Mouse (Mus musculus) limb, embryonic 12.5 days (tissue): ENCODE measurements around the gene Rbms1. TPM values are rescaled to one million over a fixed set of nuclear protein-coding genes. Genes with fewer than 3 reads are reported as not detected.

Experiments used
- ATAC-seq: fragments of 200-750 bp; cut with Nextera tagmentation; 2 replicates; pipeline ENCODE4 v1.8.0; 2017; ENCODE audit warnings: low read depth, moderate TSS enrichment; ENCODE audit not compliant: insufficient number of reproducible peaks, insufficient read depth, low FRiP score, low TSS enrichment
- H3K27ac ChIP-seq: fragments of 300-500 bp; sonication (generic); 2 replicates; pipeline ENCODE4 v1.5.1; 2016; ENCODE audit warnings: mild to moderate bottlenecking, moderate library complexity
- H3K27me3 ChIP-seq: fragments of 300-500 bp; sonication (generic); 2 replicates; pipeline ENCODE4 v1.6.1; 2016; ENCODE audit warnings: mild to moderate bottlenecking, moderate library complexity
- H3K36me3 ChIP-seq: fragments of 300-500 bp; sonication (generic); 2 replicates; pipeline ENCODE4 v1.6.1; 2016; ENCODE audit warnings: mild to moderate bottlenecking, moderate library complexity
- H3K4me1 ChIP-seq: fragments of 300-500 bp; sonication (generic); replicated peaks from 2 replicates; pipeline ENCODE4 v1.6.1; 2016
- H3K4me2 ChIP-seq: fragments of 300-500 bp; sonication (generic); 2 replicates; pipeline ENCODE4 v1.6.1; 2016; ENCODE audit warnings: mild to moderate bottlenecking, moderate library complexity
- H3K4me3 ChIP-seq: fragments of 300-500 bp; sonication (generic); replicated peaks from 2 replicates; pipeline ENCODE4 v1.5.1; 2016; ENCODE audit warnings: mild to moderate bottlenecking
- H3K9ac ChIP-seq: fragments of 300-500 bp; sonication (generic); replicated peaks from 2 replicates; pipeline ENCODE4 v1.6.1; 2016; ENCODE audit warnings: mild to moderate bottlenecking, moderate library complexity
- H3K9me3 ChIP-seq: fragments of 300-500 bp; sonication (generic); 2 replicates; pipeline ENCODE4 v1.6.1; 2016; ENCODE audit warnings: mild to moderate bottlenecking, moderate library complexity
- WGBS: fragments of 180-500 bp; shearing (Covaris S2); methylation state at CpG from one replicate; pipeline ENCODE4 v1.1.7; 2016; 5-methylcytosine and 5-hydroxymethylcytosine counted together
- polyA plus RNA-seq: library from polyadenylated mRNA; unstranded; fragments of >200 nt; fragmentation: Nextera tagmentation; extraction: Ambion mirVana; gene quantifications from 2 replicates; pipeline ENCODE4 v1.2.1, GENCODE M21; 2016

Gene Rbms1
- polyA plus RNA-seq, 1 experiment from 2014 or later: 101 TPM

DNA sequence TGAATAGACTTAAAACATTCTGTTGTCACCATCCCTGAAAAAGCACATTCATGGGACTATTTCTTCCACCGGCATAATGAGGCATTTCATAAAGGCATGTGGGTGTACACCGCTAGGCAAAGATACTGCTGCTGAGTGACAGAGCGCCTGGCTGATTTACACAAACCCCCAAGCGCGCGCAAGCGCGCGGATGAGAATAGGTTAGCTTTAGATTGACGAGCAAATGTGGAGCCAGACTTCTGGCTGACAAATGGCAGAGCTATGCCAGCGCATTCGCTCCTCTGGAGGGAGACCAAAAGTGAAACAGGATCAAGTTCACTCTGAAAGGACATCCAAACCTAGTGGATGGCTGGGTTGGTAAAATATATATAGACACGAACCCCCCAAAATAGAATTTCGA lies 240.5 kb downstream of the Rbms1 start, which contains the start of gene Itgb6:
Gene Itgb6 (minus strand): TSS at position 130 of the 400 bp plus-strand sequence.
- H3K27me3 ChIP-seq: 0 out of 2 replicates have a peak, but pooled peaks cover 1% of the 10 kb centered on the region
- H3K4me2 ChIP-seq: no peak within 1 kb of the TSS
- ATAC-seq: no peak
- no peak within 1 kb of the TSS for H3K4me3 ChIP-seq
- H3K36me3 ChIP-seq: no peaks in the 10 kb centered on the region
- WGBS: 80% methylated on average over 14 of the region's 14 CpGs
- H3K4me1 ChIP-seq: no peaks in the 10 kb centered on the region
- no peak within 1 kb of the TSS for H3K27ac ChIP-seq
- no peak within 1 kb of the TSS for H3K9ac ChIP-seq
- H3K9me3 ChIP-seq: no peaks in the 10 kb centered on the region

DNA sequence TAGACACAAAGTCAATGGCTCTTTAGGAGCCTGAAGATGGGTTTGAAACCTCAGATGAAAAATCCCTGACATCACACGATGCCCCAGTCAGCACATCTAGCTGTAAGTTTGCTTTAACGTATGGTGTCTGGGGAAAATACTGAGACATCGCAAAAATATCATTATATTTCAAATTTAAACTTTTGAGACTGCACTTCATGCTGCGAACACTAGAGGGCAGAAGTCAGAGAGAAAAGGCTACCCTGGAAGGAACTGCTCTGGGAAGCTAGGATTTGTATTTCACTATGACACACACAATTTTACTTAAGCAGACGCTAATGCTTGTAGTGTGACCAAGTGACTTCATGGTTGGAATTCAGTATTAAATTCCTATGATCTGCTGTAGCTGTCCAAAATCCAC lies 242.1 kb downstream of the Rbms1 start:
- no peaks in the 10 kb centered on the region; the same call in 1 of the 2 replicates for H3K4me1 ChIP-seq
- H3K4me3 ChIP-seq: no peak overlapping the region
- H3K36me3 ChIP-seq: no peaks in the 10 kb centered on the region
- H3K9ac ChIP-seq: no peak overlapping the region
- no peak overlapping the region for H3K27ac ChIP-seq
- no peak overlapping the region for H3K4me2 ChIP-seq
- no peaks in the 10 kb centered on the region for H3K9me3 ChIP-seq
- ATAC-seq: no peak
- 26% methylated on average over 5 of the region's 5 CpGs for WGBS
- H3K27me3 ChIP-seq: 0 out of 2 replicates have a peak, but pooled peaks cover 5% of the 10 kb centered on the region

DNA sequence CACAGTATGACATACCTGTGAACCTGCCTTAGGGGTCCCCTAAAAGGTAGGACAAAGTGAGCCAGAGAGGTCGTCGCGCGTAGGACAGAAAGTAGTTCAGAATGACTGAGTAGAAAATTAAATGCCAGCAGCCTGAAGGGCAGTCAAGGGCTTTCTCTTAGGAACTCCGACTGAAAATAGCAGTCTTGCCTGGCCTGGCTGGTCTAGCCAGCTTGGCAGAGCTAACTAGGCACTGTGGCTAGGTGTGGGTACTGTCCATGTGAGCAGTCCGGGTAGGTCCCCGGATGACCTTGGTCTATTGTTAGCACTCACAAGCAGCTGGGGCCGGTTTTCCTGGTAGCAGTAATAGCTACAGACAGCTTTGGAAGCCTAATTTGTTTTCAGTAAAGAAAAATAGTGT lies 242.8 kb downstream of the Rbms1 start:
- Histone ChIP-seq H3K4me1 (peaks cover 7% of the 10 kb centered on the region), H3K4me2 (no peak overlapping the region), H3K9ac (no peak overlapping the region), H3K36me3 (no peaks in the 10 kb centered on the region), H3K4me3 (no peak overlapping the region), H3K27ac (no peak overlapping the region), H3K27me3 (0 out of 2 replicates have a peak, but pooled peaks cover 5% of the 10 kb centered on the region), H3K9me3 (no peaks in the 10 kb centered on the region)
- no peak for ATAC-seq
- WGBS: 80% methylated on average over 8 of the region's 8 CpGs

DNA sequence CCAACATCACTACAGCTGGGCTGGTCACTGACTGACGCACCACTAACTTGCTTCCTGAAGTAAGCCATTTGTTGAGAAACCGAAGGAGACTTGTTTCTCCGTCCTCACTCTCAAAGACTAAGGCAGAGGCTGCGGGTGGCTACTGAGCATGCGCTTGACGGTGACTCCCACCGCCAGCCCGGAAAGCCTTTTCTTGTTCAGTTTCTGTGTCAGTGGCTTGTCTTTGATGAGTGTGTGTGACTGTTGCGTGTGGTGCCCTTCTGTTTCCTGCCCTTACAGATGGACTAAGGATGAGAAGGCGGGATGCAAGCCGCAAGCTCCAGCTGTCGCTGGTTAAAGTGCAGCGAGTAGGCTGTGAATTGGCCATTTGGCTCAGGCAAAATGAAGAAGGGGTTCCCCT lies 245.6 kb downstream of the Rbms1 start:
- H3K9ac ChIP-seq: no peak overlapping the region

DNA sequence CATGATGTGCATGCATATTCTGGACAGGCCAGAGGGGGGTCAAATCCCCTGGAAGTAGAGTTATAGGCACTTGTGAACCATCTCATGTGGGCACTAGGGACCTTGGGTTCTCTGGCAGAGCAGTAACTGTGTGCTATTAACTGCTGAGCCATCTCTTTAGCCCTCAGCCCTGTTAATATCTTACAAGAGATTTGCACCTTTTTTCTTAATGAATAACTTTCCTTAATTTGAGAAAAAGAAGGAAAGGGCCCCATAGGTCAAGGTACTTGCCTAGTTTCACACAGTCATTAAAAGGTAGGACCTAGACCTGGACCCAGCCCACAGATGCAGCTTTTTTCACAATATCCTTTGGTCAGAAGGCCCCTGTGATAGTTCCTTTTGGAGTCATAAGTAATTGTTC lies 246.4 kb downstream of the Rbms1 start:
- no peaks in the 10 kb centered on the region for H3K36me3 ChIP-seq
- no peak overlapping the region for H3K4me2 ChIP-seq
- no peak for ATAC-seq
- H3K4me1 ChIP-seq: peaks cover 23% of the 10 kb centered on the region
- 0 out of 2 replicates have a peak, but pooled peaks cover 5% of the 10 kb centered on the region for H3K27me3 ChIP-seq
- H3K9me3 ChIP-seq: no peaks in the 10 kb centered on the region
- no peak overlapping the region for H3K4me3 ChIP-seq
- no peak overlapping the region for H3K27ac ChIP-seq
- no peak overlapping the region for H3K9ac ChIP-seq

More for the DNA sequence above, 245.6 kb downstream of the Rbms1 start:
- H3K4me2 ChIP-seq: peak overlapping the region; percentile 23; the same call in 1 of the 2 replicates
- no peak overlapping the region for H3K4me3 ChIP-seq
- peaks cover 23% of the 10 kb centered on the region for H3K4me1 ChIP-seq
- no peak overlapping the region for H3K27ac ChIP-seq
- ATAC-seq: no peak
- no peaks in the 10 kb centered on the region for H3K9me3 ChIP-seq
- 66% methylated on average over 13 of the region's 13 CpGs for WGBS
- no peaks in the 10 kb centered on the region for H3K36me3 ChIP-seq
- 0 out of 2 replicates have a peak, but pooled peaks cover 5% of the 10 kb centered on the region for H3K27me3 ChIP-seq

DNA sequence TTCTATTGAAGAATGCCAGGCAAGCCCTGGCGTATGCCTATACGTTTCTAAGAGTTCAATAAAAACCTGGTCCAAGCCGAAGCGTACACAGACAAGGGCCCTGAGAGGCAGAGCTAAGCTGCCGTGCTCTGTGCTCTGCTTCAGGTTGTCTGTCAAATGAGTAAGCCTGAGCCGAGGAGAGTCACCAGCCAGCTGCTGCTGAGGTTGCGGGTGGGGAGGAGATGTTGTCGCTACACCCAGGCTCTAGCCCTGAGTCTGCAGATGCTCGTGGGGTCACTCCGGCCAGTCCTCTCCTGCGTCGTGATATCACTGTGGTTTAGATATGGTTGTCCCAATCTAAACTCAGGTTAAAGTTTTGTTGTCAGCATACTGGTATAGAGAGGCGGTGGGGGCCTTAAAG lies 247.2 kb downstream of the Rbms1 start:
- Histone ChIP-seq H3K27ac (no peak overlapping the region), H3K9ac (no peak overlapping the region), H3K27me3 (0 out of 2 replicates have a peak, but pooled peaks cover 5% of the 10 kb centered on the region), H3K36me3 (no peaks in the 10 kb centered on the region), H3K4me1 (peaks cover 23% of the 10 kb centered on the region), H3K4me2 (no peak overlapping the region), H3K9me3 (no peaks in the 10 kb centered on the region), H3K4me3 (no peak overlapping the region)
- peak; percentile 12; the same call in 1 of the 2 replicates for ATAC-seq
- 78% methylated on average over 13 of the region's 13 CpGs for WGBS

DNA sequence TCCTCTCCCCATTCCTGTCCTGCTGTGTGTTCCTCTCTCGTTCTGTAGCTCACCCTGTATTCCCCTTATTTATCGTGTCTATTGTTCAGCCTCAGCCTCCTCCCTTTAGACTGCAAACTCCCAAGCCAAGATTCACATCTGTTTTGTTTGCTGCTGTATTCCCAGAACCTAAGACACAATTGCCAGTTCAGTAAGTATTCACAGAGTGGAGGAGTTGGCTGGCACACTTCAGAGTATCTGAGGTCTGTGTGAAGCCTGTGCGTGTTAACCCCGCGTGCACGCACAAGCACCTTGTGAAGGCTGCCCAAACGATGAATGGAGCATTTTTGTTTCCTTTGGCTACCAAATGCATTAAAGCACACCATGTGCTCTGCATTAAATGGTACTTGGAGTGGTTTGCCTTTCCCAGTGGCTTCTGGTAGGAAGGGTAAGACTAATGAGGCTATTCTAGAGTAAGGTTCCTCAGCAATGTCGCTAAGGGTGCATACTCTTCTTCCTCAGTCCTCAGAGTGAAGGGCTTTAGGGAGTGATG lies 248.0 kb downstream of the Rbms1 start:
- no peaks in the 10 kb centered on the region for H3K36me3 ChIP-seq
- no peaks in the 10 kb centered on the region for H3K9me3 ChIP-seq
- no peak overlapping the region for H3K4me3 ChIP-seq
- 38% methylated on average over 8 of the region's 8 CpGs for WGBS
- H3K4me2 ChIP-seq: no peak overlapping the region
- H3K27ac ChIP-seq: no peak overlapping the region
- H3K9ac ChIP-seq: no peak overlapping the region
- H3K27me3 ChIP-seq: 0 out of 2 replicates have a peak, but pooled peaks cover 5% of the 10 kb centered on the region
- ATAC-seq: no peak
- H3K4me1 ChIP-seq: peaks cover 23% of the 10 kb centered on the region

DNA sequence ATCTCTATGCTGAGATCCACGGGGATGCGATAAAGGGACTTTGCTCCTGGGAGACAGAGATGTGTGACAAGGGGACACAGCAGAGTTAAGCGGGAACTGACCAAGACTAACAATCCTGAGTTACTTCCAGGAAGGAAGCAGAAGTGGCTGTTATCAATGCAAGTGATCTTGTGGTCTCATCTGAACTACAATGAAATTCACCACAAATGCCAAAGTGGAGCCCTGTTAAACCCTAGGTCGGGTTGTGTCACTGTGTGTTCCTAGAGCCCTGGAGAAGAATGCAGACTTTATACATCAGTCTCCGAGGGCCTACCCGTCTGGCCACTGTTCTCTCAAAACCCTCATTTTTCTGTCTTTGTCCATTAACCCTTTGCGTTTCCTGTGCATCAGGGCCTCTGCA lies 248.5 kb downstream of the Rbms1 start:
- no peak overlapping the region for H3K4me3 ChIP-seq
- H3K27me3 ChIP-seq: 0 out of 2 replicates have a peak, but pooled peaks cover 5% of the 10 kb centered on the region
- 53% methylated on average over 7 of the region's 7 CpGs for WGBS
- H3K9ac ChIP-seq: no peak overlapping the region
- H3K9me3 ChIP-seq: no peaks in the 10 kb centered on the region
- peaks cover 23% of the 10 kb centered on the region for H3K4me1 ChIP-seq
- H3K36me3 ChIP-seq: no peaks in the 10 kb centered on the region
- no peak for ATAC-seq
- H3K4me2 ChIP-seq: no peak overlapping the region
- no peak overlapping the region for H3K27ac ChIP-seq

DNA sequence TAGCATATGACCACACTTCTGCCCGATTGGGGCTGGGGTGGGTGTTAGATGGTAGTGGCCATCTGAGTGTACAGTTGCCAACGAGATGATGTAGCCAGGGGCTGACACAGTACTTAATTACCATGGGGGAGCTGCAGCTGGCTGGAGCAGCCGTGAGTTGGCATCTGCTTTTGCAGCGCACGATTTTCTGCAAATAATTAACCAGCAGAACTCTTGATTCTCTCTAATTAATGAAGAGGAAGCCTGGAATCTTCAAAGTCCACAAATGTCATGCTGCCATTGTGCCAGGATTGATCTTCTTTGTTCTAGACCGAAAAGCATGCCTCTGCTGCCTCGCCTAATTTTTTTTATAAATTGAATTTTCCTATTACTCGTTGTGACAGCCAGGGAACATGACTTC lies 249.1 kb downstream of the Rbms1 start:
- H3K27me3 ChIP-seq: 0 out of 2 replicates have a peak, but pooled peaks cover 5% of the 10 kb centered on the region

DNA sequence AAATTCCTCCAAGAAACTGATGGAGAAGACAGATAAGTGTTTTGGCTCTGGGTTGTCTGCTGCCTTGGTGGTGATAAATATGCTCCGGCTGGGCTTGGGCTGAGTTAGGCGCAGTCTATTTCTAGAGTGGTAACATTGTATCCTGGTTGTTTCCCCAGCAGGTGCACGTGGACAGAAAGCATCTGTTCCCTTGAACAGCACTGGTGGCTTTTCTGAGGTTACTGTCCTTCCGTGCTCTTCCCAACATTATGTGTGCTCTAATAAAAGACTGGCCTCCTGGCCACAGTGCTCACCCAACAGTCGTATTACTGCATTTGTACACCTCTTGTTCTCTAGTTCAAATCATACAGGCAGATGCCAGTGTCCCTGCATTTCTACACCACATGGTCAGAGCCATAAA lies 250.1 kb downstream of the Rbms1 start:
- Histone ChIP-seq H3K4me1 (peaks cover 23% of the 10 kb centered on the region), H3K27me3 (0 out of 2 replicates have a peak, but pooled peaks cover 5% of the 10 kb centered on the region)
- WGBS: 87% methylated on average over 5 of the region's 5 CpGs

More for the DNA sequence above, 249.1 kb downstream of the Rbms1 start:
- WGBS: 32% methylated on average over 8 of the region's 8 CpGs
- H3K27ac ChIP-seq: no peak overlapping the region
- ATAC-seq: no peak
- H3K9ac ChIP-seq: no peak overlapping the region
- H3K4me1 ChIP-seq: peaks cover 23% of the 10 kb centered on the region
- H3K9me3 ChIP-seq: no peaks in the 10 kb centered on the region
- H3K4me2 ChIP-seq: no peak overlapping the region
- H3K4me3 ChIP-seq: no peak overlapping the region
- no peaks in the 10 kb centered on the region for H3K36me3 ChIP-seq

DNA sequence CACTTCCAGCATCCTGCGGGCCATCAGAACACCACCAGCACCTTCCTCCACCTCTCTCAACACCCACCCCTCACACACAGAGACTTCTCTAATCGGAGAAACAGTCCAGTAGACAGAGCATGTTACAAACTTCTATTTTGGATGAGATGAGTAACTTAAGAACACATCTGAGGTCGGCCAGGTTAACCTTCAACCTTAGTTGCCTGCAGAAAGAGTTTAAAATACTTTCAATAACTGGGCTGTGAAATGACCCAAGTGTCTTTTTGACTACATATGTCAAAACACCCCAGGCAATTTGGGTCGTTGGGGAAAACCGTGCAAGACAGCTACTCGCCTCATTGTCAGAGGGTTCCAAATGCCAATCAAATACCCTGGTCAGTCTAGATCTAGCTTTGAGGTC lies 250.5 kb downstream of the Rbms1 start:
- no peak overlapping the region for H3K9ac ChIP-seq
- peaks cover 23% of the 10 kb centered on the region for H3K4me1 ChIP-seq
- WGBS: 75% methylated on average over 6 of the region's 6 CpGs

More for the DNA sequence above, 250.1 kb downstream of the Rbms1 start:
- Histone ChIP-seq H3K4me3 (no peak overlapping the region), H3K4me2 (no peak overlapping the region), H3K27ac (no peak overlapping the region), H3K36me3 (no peaks in the 10 kb centered on the region), H3K9ac (no peak overlapping the region), H3K9me3 (no peaks in the 10 kb centered on the region)
- no peak for ATAC-seq

More for the DNA sequence above, 250.5 kb downstream of the Rbms1 start:
- H3K27ac ChIP-seq: no peak overlapping the region
- no peak overlapping the region for H3K4me3 ChIP-seq
- no peaks in the 10 kb centered on the region for H3K9me3 ChIP-seq
- no peak overlapping the region for H3K4me2 ChIP-seq
- H3K27me3 ChIP-seq: 0 out of 2 replicates have a peak, but pooled peaks cover 3% of the 10 kb centered on the region
- H3K36me3 ChIP-seq: no peaks in the 10 kb centered on the region
- no peak for ATAC-seq
